Mouse (Mus musculus) retina, postnatal 7 days (tissue): ENCODE results near the gene Suclg1.
A peak's percentile ranks its signal among the peaks of the same experiment; 100 is the strongest.

ENCODE experiments used
- DNase-seq: peaks from one replicate; pipeline ENCODE4 v3.0.0-alpha.2; 2012; ENCODE audit warnings: low read depth, low spot score

Gene Suclg1

GRCm38 (mm10) chr6:73248237-73249048 is at the start of gene Suclg1:
Gene Suclg1, plus strand, starts transcription at chr6:73248382.
- peak; percentile 89 for DNase-seq

DNA sequence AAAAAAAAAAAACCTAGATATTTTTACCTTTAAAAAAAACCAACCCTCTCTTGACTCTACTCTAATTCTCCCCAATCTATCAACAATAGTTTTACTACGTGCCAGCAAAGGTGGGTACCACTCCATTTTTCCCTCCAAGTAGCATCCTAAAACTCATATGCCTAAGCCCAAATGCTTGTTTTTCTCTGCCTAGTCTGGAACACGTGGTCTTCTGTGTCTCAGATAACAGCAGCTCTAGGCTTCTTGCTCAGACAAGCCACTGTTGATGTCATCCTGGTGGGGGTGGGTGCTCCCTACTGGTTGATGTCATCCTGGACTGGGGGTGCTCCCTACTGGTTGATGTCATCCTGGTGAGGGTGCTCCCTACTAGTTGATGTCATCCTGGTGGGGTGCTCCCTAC is 44.5 kb upstream of the Suclg1 start:
- no peak for DNase-seq

DNA sequence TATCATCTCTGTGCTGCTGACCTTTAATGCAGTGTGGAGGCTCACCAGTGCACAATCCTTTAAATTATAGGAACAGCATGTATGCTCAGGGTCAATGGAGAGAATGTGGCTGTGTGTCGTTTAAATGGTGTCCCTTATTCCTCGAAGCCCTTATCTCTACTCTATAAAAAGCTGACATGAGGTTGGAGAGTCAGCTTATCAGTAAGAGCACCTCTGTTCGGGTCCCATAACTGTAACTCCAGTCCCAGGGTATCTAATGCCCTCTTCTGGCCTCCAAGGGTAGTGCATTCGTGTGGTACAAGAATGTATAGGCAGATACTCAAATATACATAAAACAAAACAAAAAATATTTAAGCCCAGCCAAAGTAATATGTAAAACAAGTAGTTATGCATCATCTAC is 43.2 kb upstream of the Suclg1 start:
- DNase-seq = no peak

- DNase-seq = no peak
These were observed 38.6 kb upstream of the Suclg1 start for GRCm38 (mm10) chr6:73209598-73209997.

GRCm38 (mm10) chr6:73210445-73210972 is 37.7 kb upstream of the Suclg1 start:
- DNase-seq = no peak

DNA sequence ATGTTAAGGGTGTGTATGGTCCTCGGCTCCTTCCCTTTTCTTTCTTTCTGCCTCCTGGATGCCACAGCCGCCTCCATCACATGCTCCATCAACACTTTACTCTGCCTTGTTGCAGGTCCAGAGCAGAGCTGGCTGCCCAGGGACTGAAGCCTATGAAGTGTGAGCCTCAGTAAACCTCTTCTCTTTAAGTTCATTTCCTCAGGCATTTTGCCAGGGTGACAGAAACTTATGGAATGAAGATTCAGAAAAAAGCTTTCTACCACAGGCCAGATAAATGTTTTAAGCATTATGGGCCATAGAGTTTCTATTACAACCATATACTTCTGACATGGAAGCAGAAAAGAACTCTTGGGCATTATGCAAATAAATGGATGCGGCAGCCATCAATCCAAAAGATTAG is 37.1 kb upstream of the Suclg1 start:
- DNase-seq = no peak

DNA sequence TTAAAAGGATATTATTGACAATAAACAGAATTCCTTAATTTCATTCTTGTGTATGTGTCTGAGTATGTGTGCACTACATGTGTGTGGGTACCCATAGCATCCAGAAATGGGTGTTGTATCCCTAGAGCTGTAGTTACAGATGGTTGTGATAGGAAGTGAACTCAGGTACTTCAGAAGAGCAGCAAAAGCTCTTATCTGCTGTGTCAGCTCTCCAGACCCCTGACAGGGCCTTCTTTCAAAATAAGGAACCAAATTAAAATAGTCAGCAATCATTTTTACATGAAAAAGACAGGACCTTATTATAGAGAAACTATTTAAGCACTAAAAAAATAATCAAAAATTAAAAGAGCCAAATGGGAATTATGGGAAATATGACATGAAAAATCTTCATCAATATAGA is 36.6 kb upstream of the Suclg1 start:
- no peak for DNase-seq

GRCm38 (mm10) chr6:73221189-73221957 is 26.8 kb upstream of the Suclg1 start, which contains the start of gene Dnah6:
Gene Dnah6, minus strand, starts transcription at chr6:73221651.
- DNase-seq = peak; percentile 75

DNA sequence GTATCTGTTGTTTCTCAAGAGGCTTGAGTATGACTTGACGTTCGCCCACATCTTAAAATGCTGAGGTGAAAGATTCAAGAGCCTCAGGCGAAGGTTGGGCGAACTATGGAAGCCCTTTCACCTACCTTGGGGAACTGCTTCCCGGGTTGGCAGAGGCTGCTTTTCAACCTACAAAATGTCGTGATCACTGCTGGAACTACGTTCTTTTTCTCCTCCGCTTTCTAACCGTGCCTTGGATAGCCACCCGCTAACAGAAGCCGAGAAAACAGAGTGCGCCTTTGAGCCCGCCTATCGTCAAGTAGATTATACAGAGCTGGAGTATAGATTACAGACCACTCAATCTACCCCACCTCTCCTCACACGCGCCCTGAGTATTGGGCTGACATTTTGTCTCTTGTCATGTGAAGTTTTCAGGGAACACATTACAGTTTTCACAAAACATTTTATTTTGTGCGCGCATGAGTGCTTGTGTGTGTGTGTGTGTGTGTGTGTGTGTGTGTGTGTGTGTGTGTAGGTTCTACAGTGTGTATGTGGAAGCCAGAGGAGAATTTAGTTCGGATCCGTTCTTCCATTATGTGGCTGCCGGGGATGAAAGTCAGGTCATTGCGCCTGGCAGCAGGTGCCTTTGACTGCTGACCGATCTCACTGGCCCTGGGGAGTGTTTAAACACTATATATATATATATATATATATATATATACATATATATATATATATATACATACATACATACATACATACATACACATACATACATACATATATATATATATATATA is 26.0 kb upstream of the Suclg1 start:
- peak; percentile 25 for DNase-seq

DNA sequence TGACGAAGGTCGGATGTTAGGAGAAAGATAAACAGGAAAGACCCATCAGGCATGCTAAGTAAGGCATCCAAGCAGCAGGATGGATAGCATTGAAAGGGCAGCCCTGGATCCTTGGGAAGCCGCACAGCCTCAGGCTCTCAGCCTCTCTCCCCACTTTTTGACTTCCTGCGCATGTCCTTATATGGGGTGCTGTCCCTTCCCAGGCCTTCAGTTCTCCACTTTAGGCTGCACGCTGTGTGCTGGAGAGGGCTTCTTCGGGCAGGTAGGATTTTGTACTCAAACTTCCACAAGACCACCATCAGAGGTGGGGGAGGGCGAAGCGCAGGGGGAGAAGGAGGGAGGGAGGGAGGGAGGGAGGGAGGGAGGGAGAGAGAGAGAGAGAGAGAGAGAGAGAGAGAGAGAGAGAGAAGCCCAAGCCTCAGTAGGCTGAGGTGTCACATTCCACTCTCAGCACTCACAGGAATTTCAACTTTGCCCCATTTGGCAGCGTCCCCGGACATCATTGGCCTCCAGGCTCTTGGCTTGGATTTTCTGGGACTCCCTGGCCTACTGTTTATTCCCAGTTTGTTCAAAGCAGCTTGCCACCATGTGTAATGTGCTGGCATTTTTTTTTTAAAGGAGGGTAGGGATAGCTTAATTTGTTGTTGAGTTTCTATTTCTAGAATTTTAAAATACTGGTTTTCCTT is 25.2 kb upstream of the Suclg1 start:
- DNase-seq = no peak

GRCm38 (mm10) chr6:73227376-73228158 is 20.6 kb upstream of the Suclg1 start:
- DNase-seq = peak; percentile 61

- DNase-seq = no peak
These were observed 19.8 kb upstream of the Suclg1 start for GRCm38 (mm10) chr6:73228408-73228807.

- no peak for DNase-seq
These were observed 19.3 kb upstream of the Suclg1 start for GRCm38 (mm10) chr6:73228881-73229280.

DNA sequence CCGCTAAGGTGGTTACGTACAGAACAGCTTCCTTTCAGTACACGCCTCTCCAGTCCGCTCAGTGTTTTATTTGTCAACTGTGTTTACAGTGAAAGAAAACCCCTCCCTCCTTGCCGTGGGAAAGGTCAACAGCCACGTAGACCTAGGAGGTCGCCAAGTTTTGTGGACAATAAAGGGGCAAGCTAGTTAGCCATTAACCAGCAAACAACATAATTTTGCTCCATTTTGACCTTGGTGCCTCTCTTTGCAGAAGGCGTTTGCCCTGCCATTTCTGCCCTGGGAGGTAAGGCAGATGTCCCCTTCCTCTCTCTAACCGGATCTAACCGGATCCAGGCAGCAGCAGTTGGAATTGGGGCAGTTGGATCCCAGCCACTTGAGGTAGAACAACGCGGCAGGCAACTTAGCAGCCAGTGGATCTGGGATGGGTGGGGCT is 16.0 kb upstream of the Suclg1 start:
- no peak for DNase-seq

DNA sequence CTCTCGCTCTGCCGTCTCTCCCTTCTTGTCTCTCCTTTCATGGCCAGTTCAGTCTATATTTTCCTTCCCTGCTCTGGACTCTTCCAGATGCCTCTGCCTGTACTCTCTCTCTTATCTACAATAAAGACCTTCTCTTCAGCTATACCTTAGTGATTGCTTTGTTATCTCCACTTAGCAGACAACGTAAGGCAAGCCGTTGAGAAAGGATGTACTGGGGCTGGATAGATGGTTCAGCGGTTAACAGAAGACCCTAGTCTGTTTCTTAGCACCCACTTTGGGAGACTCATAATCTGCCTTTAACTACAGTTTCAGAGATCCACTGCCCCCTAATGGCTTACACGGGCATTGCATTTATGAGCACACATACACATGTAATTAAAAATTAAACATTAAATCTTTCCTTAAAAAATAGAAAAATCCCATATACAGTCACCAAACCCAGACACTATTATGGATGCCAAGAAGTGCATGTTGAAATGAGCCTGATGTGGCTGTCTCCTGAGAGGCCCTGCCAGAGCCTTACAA is 14.9 kb upstream of the Suclg1 start:
- no peak for DNase-seq

DNA sequence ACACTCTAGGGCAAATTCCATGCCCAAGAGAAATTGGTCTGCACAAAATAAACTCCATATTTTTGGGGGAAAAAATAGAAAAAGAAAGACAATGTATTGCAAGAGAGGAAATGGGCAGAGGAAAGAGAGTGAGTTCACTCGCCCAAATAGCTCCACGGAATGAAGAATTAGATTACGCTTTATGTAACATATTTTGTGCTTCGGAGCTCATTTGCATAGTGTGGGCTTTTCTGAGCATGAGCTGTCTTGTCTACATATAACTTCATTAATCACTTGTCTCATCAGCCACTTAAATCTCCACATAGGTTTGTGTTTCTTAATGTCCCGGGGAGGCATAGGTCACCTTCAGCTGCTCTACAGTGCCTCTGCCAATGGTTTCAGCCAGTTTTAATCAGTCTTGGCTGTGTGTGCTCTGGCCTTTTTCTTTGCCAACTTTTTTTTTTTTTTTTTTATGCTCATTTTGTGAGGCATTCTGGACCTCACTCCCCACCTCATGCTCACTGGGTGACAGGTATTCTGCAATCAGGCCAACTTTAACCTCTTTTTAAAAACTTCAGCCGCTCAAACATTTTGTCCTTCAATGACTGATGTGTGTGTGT is 13.8 kb upstream of the Suclg1 start:
- no peak for DNase-seq

DNA sequence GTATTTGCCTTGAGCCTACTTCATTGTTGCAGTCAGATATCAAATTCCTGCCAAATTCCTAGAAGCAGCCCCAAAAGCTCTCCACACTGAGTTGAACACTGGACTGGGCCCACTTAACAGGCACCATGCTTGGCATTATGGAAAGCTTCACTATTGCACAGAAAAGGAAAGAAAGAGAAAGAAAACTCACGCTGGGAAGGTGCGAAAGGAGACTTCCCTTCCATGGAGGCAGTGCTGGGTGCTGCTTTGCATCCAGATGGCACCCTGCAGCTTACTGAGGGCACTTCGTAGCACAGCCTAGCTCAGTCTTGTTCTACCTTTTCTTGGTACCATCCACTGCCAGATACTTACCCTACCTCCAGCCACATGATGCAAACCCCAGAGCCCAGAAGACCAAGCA is 12.5 kb upstream of the Suclg1 start:
- DNase-seq = no peak

DNA sequence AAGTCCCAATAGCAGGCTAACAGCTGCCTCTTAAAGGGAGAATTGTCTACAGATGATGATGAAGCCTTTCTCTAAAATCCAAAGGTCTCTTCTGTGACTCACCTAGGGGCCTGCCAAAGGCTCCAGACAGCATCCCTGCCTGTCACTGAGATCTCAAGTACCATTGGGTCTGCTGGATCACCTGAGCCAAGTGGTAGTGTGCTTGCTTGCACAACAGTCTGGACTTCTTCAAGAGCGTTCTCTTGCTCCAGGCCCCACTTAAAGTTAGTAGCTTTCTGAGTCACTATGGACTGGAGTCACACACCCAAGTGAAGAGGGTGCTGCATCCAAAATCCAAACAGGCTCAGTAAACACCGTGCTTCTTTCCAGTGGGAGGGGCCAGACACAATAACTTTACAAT is 1.4 kb upstream of the Suclg1 start:
- DNase-seq = no peak

DNA sequence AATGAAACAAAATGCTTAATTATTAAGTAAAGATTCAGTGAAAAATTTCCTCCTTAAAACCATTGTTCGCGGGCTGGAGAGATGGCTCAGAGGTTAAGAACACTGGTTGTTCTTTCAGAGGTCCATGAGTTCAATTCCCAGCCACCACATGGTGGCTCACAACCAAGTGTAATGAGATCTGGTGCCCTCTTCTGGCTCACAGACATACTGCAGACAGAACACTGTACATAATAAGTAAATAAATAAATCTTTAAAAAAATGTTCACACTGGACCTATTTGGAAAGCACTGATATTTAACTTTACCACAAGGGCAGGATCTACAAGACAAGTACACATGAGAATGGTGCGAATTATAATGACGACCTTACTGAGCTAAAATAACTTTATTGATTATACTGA is 730 bp upstream of the Suclg1 start:
- no peak for DNase-seq

DNA sequence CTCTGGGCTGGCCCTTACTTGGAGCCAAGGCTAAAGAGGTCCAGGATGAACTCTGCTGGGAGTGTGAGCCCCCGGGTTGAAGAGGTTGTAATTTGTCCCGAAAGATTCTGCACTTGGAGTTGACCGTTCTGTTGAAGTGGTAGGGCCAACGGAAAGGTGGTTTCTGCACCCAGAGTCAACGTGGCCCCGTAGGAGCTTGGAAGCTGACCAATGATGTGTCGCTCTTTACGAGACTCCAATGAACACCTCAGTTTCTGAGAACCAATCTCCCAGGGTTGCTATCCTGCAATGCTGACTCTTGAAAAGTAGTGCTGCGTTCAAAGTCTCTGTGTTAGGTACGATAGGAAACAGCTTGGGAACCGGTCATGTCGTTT is 854 bp downstream of the Suclg1 start:
- no peak for DNase-seq
